Mouse (Mus musculus) left cerebral cortex, adult 9 months (tissue): ENCODE measurements around the gene Wdr45.
"Not testable (repeated sequence)": the region's sequence is repeated elsewhere in the genome, so short reads cannot be mapped to it uniquely, and the experiment has no call there.

Source experiments
- DNase-seq, 2 experiments: peaks; one replicate each; pipeline ENCODE4 v3.0.0; 2022; ENCODE audit warnings: low spot score in 2 of 2

Gene Wdr45

DNA sequence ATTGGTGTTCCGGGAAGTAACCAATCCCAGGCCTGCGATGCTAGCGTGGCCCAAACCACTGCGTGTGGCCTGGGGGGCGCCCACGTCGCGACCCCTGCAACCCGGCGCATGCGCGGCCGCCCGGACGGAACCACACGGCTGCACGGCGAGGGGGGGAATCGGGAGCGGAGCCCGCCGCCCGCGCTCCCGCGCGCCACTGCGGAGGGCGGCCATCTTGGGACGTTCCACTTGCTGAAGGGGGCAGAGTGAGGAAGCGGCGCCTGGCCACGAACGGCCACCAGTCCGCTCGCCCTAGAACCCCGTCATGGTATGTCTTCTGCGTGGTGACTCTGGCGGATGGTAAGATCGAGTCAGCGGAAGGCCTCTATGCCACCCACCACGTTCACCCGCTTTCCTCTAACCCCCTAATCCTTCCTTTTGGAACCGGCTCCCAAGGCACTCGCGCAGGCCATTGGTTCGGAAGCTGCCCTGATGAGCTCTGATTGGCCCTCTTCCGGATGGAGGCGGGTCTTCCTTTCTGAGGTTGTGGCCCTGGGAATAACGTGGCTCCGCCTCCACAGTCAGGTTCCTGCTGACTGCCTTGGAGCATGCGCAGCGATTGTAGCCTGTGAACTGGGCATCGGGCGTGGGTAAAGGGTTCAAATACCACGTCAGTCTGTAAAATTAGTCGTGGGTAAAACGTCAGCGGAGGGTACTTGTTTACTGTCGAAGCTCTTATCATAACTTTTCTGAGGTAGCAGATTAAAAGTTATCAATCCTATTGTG is at the start of gene Wdr45:
Gene Wdr45, plus strand, starts transcription at position 199 of the 765 bp plus-strand sequence.
- DNase-seq: peak; percentile 92 to 96

DNA sequence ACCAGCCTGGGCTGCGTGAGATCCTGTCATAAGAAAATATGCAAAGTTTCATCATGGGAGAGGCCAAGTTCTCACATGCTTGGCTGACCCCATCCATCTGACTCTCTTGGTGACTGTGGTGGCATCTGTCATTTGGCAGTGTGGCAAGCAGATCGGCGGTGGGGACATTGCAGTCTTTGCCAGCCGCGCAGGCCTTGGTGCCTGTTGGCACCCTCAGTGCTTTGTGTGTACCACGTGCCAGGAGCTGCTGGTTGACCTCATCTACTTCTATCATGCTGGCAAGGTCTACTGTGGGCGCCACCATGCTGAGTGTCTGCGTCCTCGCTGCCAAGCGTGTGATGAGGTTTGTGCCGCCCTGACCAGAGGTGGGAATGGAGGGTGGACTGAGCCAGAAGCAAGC is 49.3 kb upstream of the Wdr45 start:
- DNase-seq: no peak

DNA sequence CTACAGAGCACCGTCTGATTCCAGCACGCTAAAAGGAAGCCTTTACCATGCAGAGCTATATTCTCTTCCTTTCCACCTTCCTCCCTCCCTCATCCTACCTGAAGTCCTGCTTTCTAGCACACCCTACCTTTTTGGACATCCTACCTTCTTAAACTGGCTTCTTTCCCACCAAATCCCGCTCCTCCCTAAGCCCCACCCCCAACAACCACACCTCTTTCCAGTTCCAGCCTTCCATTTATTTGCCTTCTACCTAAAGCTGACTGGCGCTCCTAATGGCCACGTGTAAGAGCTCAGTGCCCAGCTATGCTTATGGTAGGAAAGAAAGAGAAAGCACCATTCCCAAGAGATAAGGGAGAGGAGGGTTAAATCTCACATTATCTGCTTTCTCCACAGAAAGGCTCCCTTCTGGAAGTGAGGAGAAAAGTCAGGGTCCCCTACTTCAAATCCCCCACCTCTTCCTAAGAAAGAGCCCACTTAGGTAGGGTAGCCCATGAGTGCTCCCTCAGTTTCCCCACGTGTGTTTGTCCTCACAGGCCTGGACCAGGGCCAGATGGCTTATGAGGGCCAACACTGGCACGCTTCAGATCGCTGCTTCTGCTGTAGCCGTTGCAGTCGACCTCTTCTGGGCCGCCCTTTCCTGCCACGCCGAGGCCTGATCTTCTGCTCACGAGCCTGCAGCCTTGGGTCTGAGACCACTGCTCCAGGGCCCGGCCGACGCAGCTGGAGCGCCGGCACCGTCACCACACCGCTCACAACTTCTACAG is 48.2 kb upstream of the Wdr45 start:
- DNase-seq: no peak

DNA sequence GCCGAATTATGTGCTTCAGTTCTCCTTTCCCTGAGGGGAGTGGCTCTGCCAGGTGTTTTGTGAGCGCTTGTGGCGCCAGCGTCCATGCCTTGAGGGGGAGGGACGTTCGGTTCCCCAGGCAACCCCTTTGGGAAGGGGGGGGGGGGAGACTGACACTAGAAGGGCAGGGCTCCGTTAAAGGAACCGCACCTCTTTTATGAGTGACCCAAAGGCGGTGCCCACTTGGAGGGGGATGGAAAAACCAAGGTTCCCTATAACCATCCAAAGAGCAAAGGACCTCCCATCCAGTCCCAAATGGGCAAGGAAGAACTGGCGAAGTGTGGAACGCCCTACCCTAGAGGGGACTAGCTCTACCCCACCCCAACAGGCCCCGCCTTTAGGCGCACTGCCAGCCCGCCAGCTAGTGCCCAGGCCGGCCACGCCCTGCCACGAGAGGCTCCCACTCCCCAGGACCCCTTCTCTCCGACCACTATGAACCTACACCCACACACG is 43.7 kb upstream of the Wdr45 start:
- DNase-seq: peak in 1 of 2 experiments; percentile 23

DNA sequence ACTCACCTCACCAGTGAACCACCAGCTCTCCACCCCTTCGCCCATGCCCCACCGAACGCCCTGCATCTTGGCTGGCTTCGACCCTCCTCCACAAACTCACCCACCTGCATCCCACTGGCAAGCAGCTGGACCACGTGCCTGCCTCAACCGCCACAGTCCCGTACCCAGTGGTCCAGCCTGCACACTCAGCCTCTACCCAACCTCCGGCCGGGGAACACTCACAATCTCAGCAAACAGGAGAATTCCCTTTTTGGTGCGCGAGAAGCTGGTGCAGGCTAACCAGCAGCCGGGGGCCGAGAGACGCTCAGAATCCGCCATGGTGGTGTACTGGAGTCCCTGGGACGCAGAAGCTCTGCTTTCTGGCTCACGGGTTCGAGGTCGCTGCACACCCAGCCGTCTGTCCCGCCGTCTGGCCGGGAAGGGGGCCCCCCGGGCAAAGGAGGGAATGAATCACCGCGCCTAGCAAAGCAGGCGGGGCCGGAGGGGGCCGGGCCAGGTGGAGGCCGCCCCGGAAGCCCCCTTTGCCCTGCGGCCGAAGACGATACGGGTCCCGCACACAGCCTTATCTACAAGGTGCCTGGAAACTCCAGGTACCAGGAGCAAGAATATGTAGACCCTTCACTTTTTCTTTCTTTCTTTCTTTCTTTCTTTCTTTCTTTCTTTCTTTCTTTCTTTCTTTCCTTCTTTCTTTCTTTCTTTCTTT is 43.1 kb upstream of the Wdr45 start, which contains the start of gene Plp2:
Gene Plp2, minus strand, starts transcription at position 470 of the 703 bp plus-strand sequence.
- no peak for DNase-seq

DNA sequence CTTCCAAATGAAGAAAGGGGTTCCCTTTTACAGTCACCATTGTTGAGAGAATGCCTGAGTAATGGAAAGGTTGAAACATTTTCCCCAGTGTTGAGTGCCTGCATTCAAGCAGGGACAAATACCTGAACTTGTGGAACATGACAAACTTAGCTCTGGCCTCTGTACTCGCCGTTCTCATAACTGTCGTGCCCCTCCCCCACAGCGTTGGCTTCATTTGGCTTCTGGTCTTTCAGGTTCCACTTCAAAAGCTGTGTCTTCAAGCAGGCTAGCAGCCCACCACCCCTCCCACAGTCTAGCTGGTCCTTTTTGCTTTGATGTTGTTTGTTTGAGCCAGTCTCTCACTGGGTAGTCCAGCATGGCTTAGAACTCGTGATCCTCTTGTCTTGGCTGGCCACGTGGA is 41.4 kb upstream of the Wdr45 start:
- no peak for DNase-seq

DNA sequence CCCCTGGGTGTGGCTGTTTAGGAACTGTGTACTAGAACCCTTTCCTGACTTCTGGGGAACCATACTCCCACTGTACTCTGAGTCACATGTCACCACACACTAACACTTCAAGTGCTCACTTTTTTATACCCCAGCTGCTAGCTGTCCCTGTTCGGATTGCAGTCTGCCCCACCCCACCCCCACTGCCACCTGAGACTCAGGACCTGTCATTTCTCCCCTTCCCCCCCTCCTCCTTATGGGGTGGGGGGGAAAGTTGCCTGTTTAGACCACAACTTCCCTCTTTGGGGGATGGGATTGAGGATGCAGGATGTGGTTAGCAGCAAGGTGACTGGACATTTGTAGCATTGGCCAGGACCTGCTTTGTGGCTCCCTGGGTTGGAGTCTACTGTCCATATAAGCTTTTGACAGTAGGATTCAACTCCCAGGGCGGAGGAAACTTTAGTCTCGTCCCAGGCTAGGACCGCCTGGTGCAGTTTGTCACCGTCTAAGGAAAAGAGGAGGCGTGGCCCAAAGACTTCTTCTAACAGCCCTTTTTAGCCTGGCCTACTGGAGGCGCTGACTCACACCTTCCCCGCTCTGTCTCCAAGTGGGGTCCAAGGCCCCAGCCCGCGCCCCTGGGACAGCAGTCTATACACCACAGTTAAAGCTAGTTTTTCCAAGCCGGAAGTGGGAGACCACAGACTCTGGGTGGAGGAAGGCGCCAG is 40.4 kb upstream of the Wdr45 start:
- no peak for DNase-seq

DNA sequence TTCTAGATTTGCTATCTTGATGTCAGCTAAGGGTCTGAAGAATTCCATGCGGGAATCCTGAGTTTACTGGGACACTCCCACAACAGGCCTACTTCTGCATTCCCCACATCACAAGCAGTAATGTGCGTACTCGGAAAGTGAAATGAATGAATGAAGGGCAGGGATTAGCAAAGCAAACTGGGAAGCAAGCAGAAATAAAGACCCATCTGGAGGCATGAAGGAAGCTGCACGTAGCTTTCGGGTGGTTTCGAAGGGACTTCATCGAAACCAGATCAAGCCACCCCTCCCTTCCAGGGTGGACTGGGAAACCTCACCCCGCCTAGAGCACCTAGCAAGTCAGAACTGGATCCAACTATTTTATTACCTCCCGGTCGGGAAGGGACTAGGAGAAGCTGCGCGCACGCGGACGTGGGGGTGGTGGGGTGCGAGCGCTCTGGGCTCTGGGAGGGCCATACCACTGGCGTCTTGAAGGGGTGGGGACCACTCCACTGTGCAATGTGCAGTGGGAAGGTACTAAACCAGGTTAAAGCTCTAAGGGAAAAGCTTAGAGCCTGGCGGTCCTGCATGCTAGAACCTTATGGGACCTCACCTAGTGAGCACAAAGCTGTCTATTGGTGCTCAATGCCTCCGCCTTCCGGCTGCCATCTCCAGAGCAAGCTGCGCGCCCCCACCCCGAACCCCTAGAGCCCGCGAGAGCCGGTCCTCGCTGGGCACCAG is 39.7 kb upstream of the Wdr45 start:
- no peak for DNase-seq

DNA sequence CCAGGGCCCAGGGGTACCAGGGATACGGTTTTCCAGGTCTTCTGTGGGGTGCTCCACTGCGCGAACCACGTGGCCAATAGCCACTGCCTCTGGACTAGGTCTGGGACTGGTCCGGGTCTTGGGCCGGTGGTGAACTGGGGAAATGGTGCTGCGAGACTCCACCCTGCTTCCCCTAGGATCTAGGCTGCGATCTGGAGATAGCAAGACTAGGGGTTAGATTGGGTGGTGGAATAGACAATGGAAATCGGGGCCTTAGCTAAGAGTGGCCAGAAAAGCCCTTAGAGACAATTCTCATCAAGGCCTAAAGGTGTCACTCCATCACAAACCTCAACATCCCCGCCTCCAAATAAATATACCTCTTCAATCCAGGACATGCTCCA is 39.1 kb upstream of the Wdr45 start:
- DNase-seq: no peak

DNA sequence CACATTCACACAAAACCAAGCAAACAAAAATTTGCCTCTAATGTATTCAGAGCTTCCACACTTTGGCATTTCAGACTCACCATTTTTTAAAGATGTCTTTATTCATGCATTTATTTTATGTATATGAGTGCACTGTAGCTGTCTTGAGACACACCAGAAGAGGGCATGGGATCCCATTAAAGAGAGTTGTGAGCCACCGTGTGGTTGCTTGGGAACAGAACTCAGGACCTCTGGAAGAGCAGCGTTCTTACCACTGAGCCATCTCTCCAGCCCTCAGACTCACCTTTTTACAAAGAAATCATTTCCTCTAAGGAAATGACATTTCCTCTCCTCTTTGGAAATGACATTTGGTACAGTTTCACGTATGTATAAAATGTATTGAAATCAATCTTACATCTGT is 35.1 kb upstream of the Wdr45 start:
- DNase-seq: no peak

DNA sequence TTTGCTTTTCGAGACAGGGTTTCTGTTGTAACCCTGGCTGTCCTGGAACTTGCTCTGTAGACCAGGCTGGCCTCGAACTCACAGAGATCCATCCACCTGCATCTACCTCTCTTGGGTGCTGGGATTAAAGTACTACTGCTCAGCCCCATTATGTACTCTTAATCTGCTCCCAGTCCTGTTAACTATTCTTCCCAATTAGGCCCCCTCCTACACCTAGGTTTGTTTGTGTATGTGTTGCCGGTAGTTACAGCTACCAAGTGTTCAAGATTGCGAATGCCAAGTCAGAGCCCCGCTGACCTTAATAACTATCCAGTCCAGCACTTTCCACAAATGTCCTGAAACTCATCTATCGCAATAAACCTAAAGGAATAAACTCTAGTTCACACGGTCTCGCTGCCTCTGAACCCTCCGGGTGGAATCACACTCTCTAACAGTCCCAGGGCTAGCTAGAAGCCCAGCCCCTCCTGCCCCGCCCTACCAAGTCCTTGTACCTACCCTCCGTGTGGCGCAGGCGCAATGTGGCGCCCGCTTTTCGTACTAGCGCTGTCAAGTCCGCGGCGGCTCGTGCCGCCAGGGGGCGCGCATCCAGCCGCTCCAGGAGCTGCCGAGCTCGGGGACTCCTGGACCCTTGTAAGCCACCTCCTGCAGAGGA is 34.6 kb upstream of the Wdr45 start:
- DNase-seq: peak; percentile 58 to 89

DNA sequence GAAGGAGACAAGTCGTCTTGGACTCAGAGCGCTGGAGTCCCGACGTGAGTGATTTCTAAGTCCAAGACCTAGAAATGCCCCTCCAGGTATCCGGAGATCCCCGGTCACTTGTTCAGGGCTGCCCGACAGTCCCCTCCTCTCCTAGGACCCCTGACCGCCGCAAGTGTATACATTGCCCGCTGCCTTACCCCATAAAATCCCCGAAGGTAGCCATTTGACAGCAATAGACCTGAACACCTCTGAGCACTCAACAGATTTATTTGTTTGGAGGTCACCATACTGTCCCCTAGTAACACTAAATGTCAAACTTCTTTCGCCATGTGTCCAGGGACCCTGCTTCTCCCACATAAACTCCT is 34.1 kb upstream of the Wdr45 start:
- DNase-seq: no peak

DNA sequence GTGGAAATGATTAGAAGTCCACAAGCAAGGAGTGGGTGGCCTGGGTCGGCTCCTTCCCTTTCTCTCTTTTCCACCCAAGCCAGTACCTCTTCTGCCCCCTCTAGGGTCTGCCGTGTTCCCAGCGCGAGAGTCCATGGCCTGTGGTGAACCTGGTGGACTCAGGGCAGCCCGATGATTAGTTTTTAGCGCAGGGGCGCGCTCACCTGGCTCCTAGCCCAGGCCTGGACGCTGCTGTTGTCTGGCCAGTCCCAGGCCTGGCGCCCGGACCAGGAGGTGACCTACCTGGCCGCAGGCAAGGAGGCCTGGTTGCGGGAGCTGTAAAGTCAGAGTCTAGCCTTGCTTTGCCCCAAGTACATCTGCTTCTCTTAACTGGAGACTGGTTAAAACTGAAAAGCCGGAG is 33.3 kb upstream of the Wdr45 start, which contains the start of gene Magix:
Gene Magix, minus strand, starts transcription at position 388 of the 400 bp plus-strand sequence.
- no peak for DNase-seq

DNA sequence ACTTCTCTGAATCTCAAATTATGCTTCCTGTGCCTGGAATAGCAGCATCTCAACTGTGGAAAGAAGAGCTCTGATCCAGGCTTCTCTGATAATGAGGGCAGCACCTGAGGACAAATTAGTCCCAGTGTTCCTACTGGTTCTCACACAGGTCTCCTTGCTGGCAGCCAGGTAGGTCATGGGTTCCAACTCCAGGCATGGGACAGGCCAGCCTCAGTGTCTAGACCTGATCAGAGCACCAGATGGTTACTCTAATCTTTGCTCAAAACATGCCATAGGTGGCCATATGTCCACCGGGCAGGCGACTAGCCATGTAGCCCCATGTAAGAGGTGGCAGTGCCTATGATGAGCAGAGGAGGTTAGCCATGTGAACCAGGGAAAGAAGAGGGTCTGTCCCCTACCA is 25.8 kb upstream of the Wdr45 start:
- DNase-seq: no peak

DNA sequence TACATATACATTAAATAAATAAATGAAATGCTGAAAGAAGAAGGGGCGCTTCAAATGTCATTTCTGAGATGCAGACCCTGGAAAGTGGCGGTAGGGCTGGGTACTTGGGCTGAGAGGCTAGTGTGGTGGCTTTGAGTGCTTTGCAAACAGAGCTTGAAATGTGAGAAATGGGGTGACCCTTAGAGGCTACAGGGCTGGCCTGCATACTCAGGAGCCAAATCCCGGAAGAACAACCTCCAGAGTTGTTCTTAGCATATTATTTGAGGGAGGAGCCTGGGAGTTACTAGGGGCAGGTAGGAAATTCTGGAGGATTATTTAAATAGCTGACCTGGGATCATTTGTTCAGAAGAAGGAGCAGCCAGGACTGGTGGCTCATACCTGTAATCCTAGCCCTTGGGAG is 23.6 kb upstream of the Wdr45 start:
- no peak for DNase-seq

DNA sequence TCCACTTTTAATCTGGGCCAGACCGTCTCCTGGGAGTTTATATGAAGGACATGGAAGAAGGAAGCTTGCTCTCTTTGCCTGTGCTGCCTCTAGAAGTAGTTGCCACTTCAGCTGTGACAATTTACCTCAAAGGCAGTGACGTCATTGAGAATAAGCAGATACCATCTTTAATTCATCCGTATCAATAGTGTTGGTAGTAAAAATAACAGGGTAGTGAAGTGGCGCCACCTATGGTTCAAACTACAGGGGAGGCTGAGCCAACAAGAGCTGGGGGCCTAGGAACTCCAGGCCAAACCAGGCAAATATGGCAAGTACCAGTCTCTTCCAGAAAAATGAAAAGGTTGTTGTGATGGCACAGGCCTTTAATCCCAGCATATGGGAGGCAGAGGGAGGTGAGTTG is 21.3 kb upstream of the Wdr45 start:
- peak in 1 of 2 experiments; percentile 23 for DNase-seq

DNA sequence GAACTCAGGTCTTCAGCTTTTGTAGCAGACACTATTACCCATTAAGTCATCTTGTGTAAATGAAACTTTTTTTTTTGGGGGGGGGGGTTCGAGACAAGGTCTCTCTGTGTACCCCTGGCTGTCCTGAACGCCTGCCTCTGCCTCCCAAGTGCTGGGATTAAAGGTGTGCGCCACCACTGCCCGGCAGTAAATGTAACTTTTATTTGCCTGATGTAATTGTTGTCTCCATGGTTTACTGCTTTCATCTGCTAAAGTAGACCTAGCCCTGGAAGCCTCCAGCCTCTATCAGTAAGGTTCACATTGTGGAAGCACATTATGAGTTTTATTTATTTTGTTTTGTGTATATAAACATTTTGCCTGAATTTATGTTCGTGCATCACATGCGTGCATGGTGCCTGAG is 17.6 kb upstream of the Wdr45 start:
- no peak for DNase-seq

DNA sequence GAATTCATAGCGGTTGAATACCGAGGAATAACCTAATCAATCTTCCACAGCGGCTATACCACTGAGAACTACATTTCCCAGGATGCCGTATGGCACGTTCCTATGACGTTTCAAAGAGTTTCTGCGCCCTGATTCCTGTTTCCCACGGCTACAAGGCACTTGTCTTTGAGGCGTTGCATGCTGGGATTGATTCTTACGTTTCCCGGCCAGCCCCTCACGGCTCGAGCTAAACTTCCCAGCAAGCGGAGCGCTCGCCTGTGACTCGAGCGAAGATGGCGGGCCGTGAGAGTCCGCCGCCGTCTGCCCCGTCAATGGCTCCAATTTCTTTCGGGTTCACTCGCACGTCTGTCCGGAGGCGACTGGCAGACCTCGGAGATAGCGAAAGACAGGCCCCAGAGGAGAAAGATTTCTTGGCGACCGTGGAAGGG is 17.2 kb upstream of the Wdr45 start, which contains the start of gene Gpkow:
Gene Gpkow, plus strand, starts transcription at position 178 of the 428 bp plus-strand sequence.
- DNase-seq: peak; percentile 81 to 88

DNA sequence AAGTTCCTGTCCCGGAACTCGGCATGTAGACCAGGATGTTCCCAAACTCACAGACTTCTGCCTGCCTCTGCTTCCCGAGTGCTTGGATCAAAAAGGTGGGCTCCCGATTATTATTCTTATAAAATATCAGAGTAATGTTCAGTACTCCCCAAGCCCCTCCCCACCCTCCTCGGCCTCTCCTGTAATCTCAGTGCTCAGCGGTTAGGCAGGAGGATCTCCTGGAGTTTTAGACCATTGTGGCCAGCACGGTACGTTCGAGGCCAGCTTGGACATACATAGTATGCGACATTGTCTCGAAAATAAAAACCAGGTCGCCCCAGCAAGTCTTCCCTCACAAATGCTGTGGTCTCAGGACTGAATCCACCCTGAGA is 384 bp upstream of the Wdr45 start:
- not testable (repeated sequence) for DNase-seq

DNA sequence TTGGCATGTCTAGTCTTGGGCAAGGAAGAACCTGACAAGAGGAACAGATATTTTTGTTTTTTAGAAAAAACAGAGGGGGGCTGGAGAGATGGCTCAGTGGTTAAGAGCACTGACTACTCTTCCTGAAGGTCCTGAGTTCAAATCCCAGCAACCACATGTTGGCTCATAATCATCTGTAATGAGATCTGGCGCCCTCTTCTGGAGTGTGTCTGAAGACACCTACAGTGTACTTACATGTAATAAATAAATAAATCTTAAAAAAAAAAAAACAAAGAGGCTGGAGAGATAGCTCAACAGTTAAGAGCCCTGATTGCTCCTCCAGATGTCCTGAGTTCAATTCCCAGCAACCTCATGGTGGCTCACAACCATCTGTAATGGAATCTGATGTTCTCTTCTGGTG is 1.9 kb downstream of the Wdr45 start:
- not testable (repeated sequence) for DNase-seq
